Mouse (Mus musculus) bone marrow, adult 2 months (tissue): Measurements from ENCODE around the gene Ascl3.

Experiments
- CTCF ChIP-seq: fragments of 200-500 bp; IDR thresholded peaks from 2 replicates; pipeline ENCODE4 v1.5.1; 2011; ENCODE audit warnings: low read length, control low read depth; ENCODE audit not compliant: control insufficient read depth, insufficient read depth
- POLR2A ChIP-seq: fragments of 200-500 bp; IDR thresholded peaks from 2 replicates; pipeline ENCODE4 v1.6.1; 2011; ENCODE audit warnings: low read depth, mild to moderate bottlenecking, control low read depth, low read length, borderline replicate concordance; ENCODE audit not compliant: control insufficient read depth

DNA sequence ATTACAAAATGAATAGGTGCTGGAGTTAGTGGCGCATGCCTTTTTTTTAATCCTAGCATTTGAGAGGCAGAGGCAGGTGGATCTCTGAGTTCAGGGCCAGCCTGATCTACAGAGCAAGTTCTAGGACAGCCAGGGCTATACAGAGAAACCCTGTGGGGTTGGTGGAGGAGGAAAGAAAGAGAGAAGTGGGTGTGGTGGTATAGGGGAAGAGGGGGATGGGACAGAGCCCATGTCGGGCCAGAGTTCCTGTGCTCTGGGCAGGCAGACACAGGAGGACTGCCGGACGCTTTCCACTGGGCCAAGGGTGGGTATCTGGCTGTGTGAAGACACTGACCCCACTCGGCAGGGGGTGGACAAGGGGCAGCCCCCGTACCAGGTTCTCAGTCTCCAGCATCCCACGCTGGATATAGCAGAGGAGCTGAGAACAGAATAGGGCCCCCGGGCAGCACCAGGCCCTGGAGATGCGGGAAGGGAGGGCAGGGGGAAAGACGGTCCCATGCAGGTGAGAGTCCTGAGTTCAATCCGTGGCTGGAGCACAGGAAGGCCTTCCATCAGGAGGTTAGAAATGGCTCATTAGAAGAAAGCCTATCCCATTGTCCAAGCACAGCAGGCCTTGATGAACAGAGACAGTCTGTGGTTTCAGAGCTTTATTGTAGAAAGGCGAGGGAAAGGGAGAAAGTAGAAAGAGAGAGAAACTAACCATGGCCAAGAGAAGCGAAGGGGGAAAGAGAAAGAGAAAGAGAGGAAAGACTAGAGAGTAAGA is 36.8 kb downstream of the Ascl3 start:
- no peak for TF ChIP-seq CTCF
- TF ChIP-seq POLR2A, result no peak
